Mouse (Mus musculus): ENCODE data around the gene F830045P16Rik.
"Not testable (repeated sequence)": the region's sequence is repeated elsewhere in the genome, so short reads cannot be mapped to it uniquely, and the experiment has no call there.

Gene F830045P16Rik

GRCm38 (mm10) chr2:129513546-129514400 lies 22.6 kb downstream of the F830045P16Rik start:
- Histone ChIP-seq H3K27me3 (ENCODE audit: insufficient read depth, low read length) (0 out of 2 replicates have a peak, but pooled peaks cover 6% of the 10 kb centered on the region), H3K4me3 (replicated peaks; ENCODE audit: low read length) (no peak overlapping the region), H3K9me3 (ENCODE audit: low read length) (peaks cover 27% of the 10 kb centered on the region), H3K36me3 (ENCODE audit: insufficient read depth, low read length) (no peaks in the 10 kb centered on the region), H3K4me1 (replicated peaks; ENCODE audit: low read depth, low read length) (peaks cover 29% of the 10 kb centered on the region)
- TF ChIP-seq CTCF (conservative IDR thresholded peaks at IDR 0.05; ENCODE audit: low read length) (no peak), NANOG (IDR thresholded peaks at IDR 0.05; ENCODE audit: borderline replicate concordance, low read length) (no peak), POU5F1 (IDR thresholded peaks at IDR 0.05; ENCODE audit: borderline replicate concordance, low read length) (no peak)

- not testable (repeated sequence) for H3K4me3 ChIP-seq (replicated peaks; ENCODE audit: low read length); H3K36me3 ChIP-seq (ENCODE audit: insufficient read depth, low read length); H3K27me3 ChIP-seq (ENCODE audit: insufficient read depth, low read length)
- Histone ChIP-seq H3K9me3 (ENCODE audit: low read length) (peaks cover 12% of the 10 kb centered on the region; the same call in 1 of the 2 replicates), H3K4me1 (replicated peaks; ENCODE audit: low read depth, low read length) (peaks cover 29% of the 10 kb centered on the region)
Measured at GRCm38 (mm10) chr2:129512147-129512546, 24.3 kb downstream of the F830045P16Rik start.

- Histone ChIP-seq H3K9me3 (ENCODE audit: low read length) (no peaks in the 10 kb centered on the region), H3K36me3 (ENCODE audit: insufficient read depth, low read length) (no peaks in the 10 kb centered on the region), H3K4me3 (replicated peaks; ENCODE audit: low read length) (no peak overlapping the region), H3K27me3 (ENCODE audit: insufficient read depth, low read length) (no peaks in the 10 kb centered on the region; the same call in 1 of the 2 replicates), H3K4me1 (replicated peaks; ENCODE audit: low read depth, low read length) (no peaks in the 10 kb centered on the region)
- TF ChIP-seq NANOG (IDR thresholded peaks at IDR 0.05; ENCODE audit: borderline replicate concordance, low read length) = no peak
- TF ChIP-seq CTCF (conservative IDR thresholded peaks at IDR 0.05; ENCODE audit: low read length) = peak; percentile 26
Measured at GRCm38 (mm10) chr2:129502641-129503040, 33.8 kb downstream of the F830045P16Rik start.

DNA sequence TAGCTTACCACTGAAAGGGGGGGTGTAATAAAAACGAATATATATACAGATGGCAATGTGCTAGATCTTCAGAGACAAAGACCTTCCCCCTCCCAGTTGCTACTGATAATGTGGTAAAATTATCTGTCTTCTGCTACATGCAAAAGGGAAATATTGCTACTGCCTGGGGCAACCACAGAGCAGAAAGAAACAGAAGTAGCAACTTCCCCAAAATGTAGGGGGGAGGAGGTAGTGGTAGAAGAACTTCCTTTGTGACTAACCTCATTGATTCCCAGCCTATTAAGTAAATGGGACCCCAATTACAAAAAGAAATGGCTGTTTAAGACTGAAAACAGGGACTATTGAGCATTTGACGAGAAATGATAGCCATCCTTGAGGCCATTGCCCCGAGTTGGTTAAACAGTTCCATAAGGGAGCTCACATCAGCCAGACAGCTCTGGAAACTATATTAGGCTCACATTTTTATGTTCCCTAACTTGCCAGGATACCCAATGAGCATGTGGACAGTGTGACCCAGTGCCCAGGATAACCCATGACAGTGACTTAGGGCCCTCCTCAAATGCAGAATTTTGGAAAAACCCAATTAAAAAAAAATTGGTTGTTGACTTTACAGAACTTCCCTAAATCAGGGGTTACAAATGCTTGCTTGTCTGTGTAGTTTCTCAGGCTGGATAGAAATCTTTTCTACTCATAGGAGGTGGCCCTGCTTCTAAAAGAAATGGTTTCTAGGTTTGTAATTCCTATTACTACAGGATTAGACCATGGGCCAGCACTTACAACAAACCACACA lies 46.7 kb downstream of the F830045P16Rik start:
- Histone ChIP-seq H3K4me1 (replicated peaks; ENCODE audit: low read depth, low read length) (no peaks in the 10 kb centered on the region), H3K27me3 (ENCODE audit: insufficient read depth, low read length) (no peaks in the 10 kb centered on the region), H3K9me3 (ENCODE audit: low read length) (no peaks in the 10 kb centered on the region), H3K4me3 (replicated peaks; ENCODE audit: low read length) (no peak overlapping the region), H3K36me3 (ENCODE audit: insufficient read depth, low read length) (no peaks in the 10 kb centered on the region)
- TF ChIP-seq POU5F1 (IDR thresholded peaks at IDR 0.05; ENCODE audit: borderline replicate concordance, low read length) = no peak

DNA sequence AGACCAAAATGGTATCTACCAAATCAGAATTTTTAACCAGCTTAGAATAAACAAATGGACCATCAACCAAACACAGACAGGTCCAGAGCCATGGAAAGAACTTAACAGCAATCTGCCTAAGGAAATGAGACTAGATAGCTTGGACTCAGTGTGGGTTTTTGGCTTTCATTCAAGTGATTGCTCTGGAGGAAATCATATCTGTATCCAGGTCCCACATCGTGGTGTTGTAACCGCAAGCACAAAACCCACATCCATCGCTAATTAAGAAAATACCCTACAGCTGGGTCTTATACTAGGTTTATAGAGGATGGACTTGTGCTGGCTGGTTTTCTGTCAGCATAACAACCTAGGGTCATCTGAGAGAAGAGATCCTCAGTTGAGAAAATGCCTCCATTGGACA lies 53.3 kb downstream of the F830045P16Rik start:
- no peaks in the 10 kb centered on the region for H3K4me1 ChIP-seq (replicated peaks; ENCODE audit: low read depth, low read length)
- no peaks in the 10 kb centered on the region for H3K9me3 ChIP-seq (ENCODE audit: low read length)
- no peaks in the 10 kb centered on the region for H3K36me3 ChIP-seq (ENCODE audit: insufficient read depth, low read length)
- no peak overlapping the region for H3K4me3 ChIP-seq (replicated peaks; ENCODE audit: low read length)
- 0 out of 2 replicates have a peak, but pooled peaks cover 2% of the 10 kb centered on the region for H3K27me3 ChIP-seq (ENCODE audit: insufficient read depth, low read length)
- TF ChIP-seq NANOG (IDR thresholded peaks at IDR 0.05; ENCODE audit: borderline replicate concordance, low read length) = no peak
- TF ChIP-seq CTCF (conservative IDR thresholded peaks at IDR 0.05; ENCODE audit: low read length) = no peak
- no peak for TF ChIP-seq POU5F1 (IDR thresholded peaks at IDR 0.05; ENCODE audit: borderline replicate concordance, low read length)

- no peaks in the 10 kb centered on the region for H3K27me3 ChIP-seq (ENCODE audit: insufficient read depth, low read length)
- no peak overlapping the region for H3K4me3 ChIP-seq (replicated peaks; ENCODE audit: low read length)
- H3K36me3 ChIP-seq (ENCODE audit: insufficient read depth, low read length) = no peaks in the 10 kb centered on the region
- H3K9me3 ChIP-seq (ENCODE audit: low read length) = peaks cover 4% of the 10 kb centered on the region; the same call in 1 of the 2 replicates
- no peaks in the 10 kb centered on the region for H3K4me1 ChIP-seq (replicated peaks; ENCODE audit: low read depth, low read length)
- no peak for TF ChIP-seq NANOG (IDR thresholded peaks at IDR 0.05; ENCODE audit: borderline replicate concordance, low read length)
- TF ChIP-seq CTCF (conservative IDR thresholded peaks at IDR 0.05; ENCODE audit: low read length) = peak; percentile 34
- TF ChIP-seq POU5F1 (IDR thresholded peaks at IDR 0.05; ENCODE audit: borderline replicate concordance, low read length) = no peak
Measured at GRCm38 (mm10) chr2:129471905-129472304, 64.5 kb downstream of the F830045P16Rik start.

DNA sequence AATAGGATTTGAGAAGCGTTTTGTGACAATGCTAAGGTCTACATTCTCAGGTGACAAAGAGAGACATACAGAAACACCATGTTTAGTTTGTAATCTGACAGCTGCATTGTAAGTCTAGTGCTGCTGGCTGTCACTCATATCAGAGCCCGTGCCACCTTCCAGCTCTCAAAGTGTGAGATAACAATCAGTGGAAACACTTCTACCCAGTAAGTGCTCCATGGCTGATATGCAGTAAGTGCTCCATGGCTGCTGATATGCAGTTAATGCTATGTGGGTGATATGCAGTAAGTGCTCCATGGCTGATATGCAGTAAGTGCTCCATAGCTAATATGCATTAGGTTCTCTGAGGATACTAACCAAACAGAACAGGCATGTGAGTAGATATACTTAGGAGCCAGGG lies 65.6 kb downstream of the F830045P16Rik start:
- TF ChIP-seq NANOG (IDR thresholded peaks at IDR 0.05; ENCODE audit: borderline replicate concordance, low read length) = no peak
- TF ChIP-seq CTCF (conservative IDR thresholded peaks at IDR 0.05; ENCODE audit: low read length) = no peak
- TF ChIP-seq POU5F1 (IDR thresholded peaks at IDR 0.05; ENCODE audit: borderline replicate concordance, low read length) = no peak
- Histone ChIP-seq H3K4me3 (replicated peaks; ENCODE audit: low read length) (no peak overlapping the region), H3K36me3 (ENCODE audit: insufficient read depth, low read length) (no peaks in the 10 kb centered on the region), H3K9me3 (ENCODE audit: low read length) (peaks cover 4% of the 10 kb centered on the region; the same call in 1 of the 2 replicates), H3K27me3 (ENCODE audit: insufficient read depth, low read length) (no peaks in the 10 kb centered on the region), H3K4me1 (replicated peaks; ENCODE audit: low read depth, low read length) (no peaks in the 10 kb centered on the region)

GRCm38 (mm10) chr2:129438772-129439171 lies 97.6 kb downstream of the F830045P16Rik start:
- TF ChIP-seq CTCF (conservative IDR thresholded peaks at IDR 0.05; ENCODE audit: low read length) = 0 out of 2 replicates have a peak, but pooled peaks have one; percentile 14

More at GRCm38 (mm10) chr2:129438772-129439171, 97.6 kb downstream of the F830045P16Rik start:
- not testable (repeated sequence) for H3K4me1 ChIP-seq (replicated peaks; ENCODE audit: low read depth, low read length); H3K36me3 ChIP-seq (ENCODE audit: insufficient read depth, low read length); H3K4me3 ChIP-seq (replicated peaks; ENCODE audit: low read length); H3K9me3 ChIP-seq (ENCODE audit: low read length); H3K27me3 ChIP-seq (ENCODE audit: insufficient read depth, low read length)
